Mouse (Mus musculus): ENCODE data around the gene Slc41a1.

Gene Slc41a1

DNA sequence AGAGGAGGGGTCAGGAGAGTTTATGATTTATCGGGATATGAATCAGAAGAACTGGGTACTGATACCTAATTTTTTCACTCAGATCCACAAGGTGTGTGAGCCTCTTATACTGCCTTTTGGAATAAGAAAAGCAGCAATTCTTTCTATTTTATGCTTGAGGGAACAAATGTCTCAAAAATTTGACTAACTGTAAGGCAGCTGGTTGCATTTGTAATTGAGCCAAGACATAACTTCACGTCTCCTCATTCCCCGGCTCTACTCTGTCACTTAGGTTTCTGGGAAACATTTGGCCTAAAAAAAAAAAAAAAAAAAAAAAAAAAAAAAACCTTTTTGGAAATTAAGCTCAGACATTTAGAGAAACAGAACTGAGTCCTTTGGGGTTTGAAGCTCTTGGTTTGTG, 59.3 kb downstream of the Slc41a1 start:
- DNase-seq (ENCODE audit: low spot score in 2 of 2), result no peak

DNA sequence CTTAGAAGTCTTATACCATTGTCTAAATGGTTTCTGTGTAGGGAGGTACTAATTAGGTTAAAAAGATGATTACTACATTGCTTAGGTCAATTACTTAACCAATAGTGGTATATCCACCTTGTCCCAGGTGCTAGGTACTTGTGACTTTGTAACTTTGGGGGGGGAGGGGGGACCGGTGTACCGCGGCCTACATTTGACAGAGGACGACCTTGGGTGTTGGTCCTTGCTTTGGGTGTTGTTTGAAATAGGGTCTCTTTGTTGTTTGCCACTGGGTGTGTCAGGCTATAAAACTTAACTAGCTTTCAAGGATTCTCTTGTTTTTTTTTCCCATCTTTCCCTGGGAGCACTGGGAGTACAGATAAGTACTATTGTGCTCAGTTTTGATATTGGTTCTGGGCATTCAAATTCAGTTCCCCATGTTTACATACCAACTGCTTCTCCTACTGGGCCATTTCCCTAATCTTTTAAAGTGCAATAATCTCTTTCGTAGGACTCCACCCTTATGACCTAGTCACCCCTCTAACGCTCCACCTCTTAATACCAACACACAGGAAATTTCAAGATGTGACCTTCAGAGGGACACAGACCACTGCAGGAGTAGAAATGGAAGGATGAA, 62.9 kb downstream of the Slc41a1 start:
- DNase-seq (ENCODE audit: low spot score in 2 of 2), result no peak

DNA sequence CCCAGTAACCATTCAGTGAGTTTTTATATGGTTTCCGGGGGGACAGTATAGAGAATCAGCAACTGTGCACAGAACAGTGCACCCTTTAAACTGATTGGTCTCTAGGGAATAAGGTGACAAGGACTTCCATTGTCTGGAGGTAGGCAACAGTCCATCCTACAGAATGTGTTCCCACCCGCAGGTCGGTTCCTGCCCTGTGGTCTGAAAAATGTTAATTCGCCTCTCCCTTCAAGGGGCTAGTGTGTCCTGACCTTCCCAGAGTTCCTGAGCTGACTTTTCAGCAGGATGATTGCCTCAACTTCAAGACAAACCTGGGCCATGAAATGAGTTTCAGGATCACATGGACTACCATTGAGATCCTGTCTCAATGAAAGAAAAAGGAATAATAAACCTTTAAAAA, 64.1 kb downstream of the Slc41a1 start:
- DNase-seq (ENCODE audit: low spot score in 2 of 2), result no peak
